Mouse (Mus musculus) liver, embryonic 14.5 days (tissue): Measurements from ENCODE around the gene Etv6.

ENCODE experiments used
- CTCF ChIP-seq: IDR thresholded peaks from 2 replicates; pipeline ENCODE4 v1.5.1; 2016; ENCODE audit warnings: antibody characterized with exemption, low read depth, control low read depth
- EP300 ChIP-seq: IDR thresholded peaks from 2 replicates; pipeline ENCODE4 v1.6.1; 2016; ENCODE audit warnings: antibody characterized with exemption, low read depth

DNA sequence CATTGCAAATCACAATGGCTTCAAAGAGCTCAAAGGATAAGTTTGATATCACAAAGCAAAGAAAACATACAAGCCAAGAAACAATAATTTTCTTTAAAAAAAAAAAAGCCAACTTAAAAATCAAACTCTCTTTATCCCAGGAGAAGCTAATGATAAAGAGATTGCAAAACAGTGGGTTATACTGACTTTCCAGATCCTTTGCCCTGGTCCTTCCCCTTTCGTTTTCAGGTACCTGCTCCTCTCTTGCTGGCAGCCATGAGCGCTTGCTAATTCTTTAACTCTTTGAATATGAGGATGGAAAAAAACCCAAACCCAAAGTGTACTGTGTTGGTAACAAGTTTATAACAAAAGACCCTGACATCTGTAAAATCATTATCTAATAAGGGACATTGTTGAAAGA, 38.0 kb upstream of the Etv6 start:
- TF ChIP-seq CTCF (no peak), EP300 (no peak)
